Mouse (Mus musculus): Measurements from ENCODE around the gene Utp20. TPM values are rescaled to one million over a fixed set of nuclear protein-coding genes. Genes with fewer than 3 reads are reported as not detected.
A peak's percentile ranks its signal among the peaks of the same experiment; 100 is the strongest.

The Utp20 gene
- 4.5 and 4.7 TPM in 2 replicates for polyA plus RNA-seq (2015; fragmentation: Nextera tagmentation; extraction: Ambion mirVana)

DNA sequence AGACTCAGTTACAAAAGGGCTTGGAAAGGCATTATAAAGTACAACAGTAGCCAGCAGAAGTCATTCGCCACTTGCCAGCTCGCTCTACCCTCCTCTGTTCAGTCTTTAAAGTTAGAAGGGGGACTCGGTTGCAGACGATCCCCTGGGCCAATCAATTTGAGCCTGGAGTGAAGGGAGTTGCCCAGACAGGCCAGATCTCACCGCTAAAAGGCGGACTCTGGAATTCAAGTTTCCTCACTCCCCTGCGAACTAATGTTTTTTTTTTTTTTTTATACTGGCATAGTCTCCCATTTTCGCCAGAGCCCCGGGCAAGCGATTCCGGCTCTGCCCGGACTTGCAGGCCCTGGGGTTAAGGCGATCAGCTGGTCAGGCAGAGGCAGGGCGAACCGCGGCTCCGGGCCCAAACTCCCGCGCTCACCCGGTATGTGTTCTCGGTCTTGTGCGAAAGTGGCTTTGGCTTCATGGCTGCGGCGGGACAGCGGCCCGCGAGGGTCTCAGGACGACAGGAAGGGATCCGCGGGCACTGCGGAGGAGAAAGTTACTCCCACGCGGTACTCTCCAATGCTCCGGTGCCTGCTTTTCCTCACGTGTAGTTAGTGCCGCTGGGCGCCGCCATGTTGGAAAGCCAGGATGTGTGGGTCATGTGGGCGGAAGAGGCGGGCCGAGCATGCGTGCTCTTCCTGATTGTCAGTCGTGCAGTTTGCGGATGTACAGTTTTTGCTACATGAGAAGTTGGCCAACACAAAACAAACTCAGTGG lies at the start of gene Utp20:
TSS of gene Utp20 (minus strand) at position 617 of the 759 bp plus-strand sequence.
- no peaks in the 10 kb centered on the region for H3K9me3 ChIP-seq (replicated peaks; ENCODE audit: control insufficient read depth, low read length)
- H3K4me3 ChIP-seq (ENCODE audit: low read depth, low read length): peak within 1 kb of the TSS; percentile 86
- peak within 1 kb of the TSS; percentile 58 for H3K9ac ChIP-seq (ENCODE audit: low read depth, low read length)
- peaks cover 2% of the 10 kb centered on the region; the same call in 1 of the 2 replicates for H3K36me3 ChIP-seq (ENCODE audit: control insufficient read depth, insufficient read depth)
- ATAC-seq (ENCODE audit: low read depth): peak; percentile 95
- under 1% methylated on average over 44 of the region's 44 CpGs for WGBS (ENCODE audit: insufficient replicate concordance)
- H3K4me2 ChIP-seq (ENCODE audit: low read depth, low read length): peak within 1 kb of the TSS; percentile 64
- no peak within 1 kb of the TSS for H3K27ac ChIP-seq (ENCODE audit: low read length)
- H3K27me3 ChIP-seq (ENCODE audit: control insufficient read depth, insufficient read depth, low read depth, low read length): no peaks in the 10 kb centered on the region
- peaks cover 4% of the 10 kb centered on the region for H3K4me1 ChIP-seq (ENCODE audit: control insufficient read depth, low read depth, low read length)

GRCm38 (mm10) chr10:88874870-88875269 lies 48.3 kb upstream of the Utp20 start:
- H3K4me2 ChIP-seq (ENCODE audit: low read depth, low read length): no peak overlapping the region
- no peak overlapping the region for H3K9ac ChIP-seq (ENCODE audit: low read depth, low read length)
- H3K9me3 ChIP-seq (replicated peaks; ENCODE audit: control insufficient read depth, low read length): no peaks in the 10 kb centered on the region
- 32% methylated on average over 5 of the region's 5 CpGs for WGBS (ENCODE audit: insufficient replicate concordance)
- ATAC-seq (ENCODE audit: low read depth): no peak
- H3K27ac ChIP-seq (ENCODE audit: low read length): no peak overlapping the region
- no peaks in the 10 kb centered on the region for H3K36me3 ChIP-seq (ENCODE audit: control insufficient read depth, insufficient read depth)
- H3K4me1 ChIP-seq (ENCODE audit: control insufficient read depth, low read depth, low read length): no peaks in the 10 kb centered on the region
- H3K4me3 ChIP-seq (ENCODE audit: low read depth, low read length): no peak overlapping the region
- no peaks in the 10 kb centered on the region for H3K27me3 ChIP-seq (ENCODE audit: control insufficient read depth, insufficient read depth, low read depth, low read length)

- Histone ChIP-seq H3K36me3 (ENCODE audit: control insufficient read depth, insufficient read depth) (no peaks in the 10 kb centered on the region), H3K9me3 (replicated peaks; ENCODE audit: control insufficient read depth, low read length) (no peaks in the 10 kb centered on the region), H3K4me2 (ENCODE audit: low read depth, low read length) (no peak overlapping the region), H3K9ac (ENCODE audit: low read depth, low read length) (no peak overlapping the region), H3K27ac (ENCODE audit: low read length) (no peak overlapping the region), H3K27me3 (ENCODE audit: control insufficient read depth, insufficient read depth, low read depth, low read length) (no peaks in the 10 kb centered on the region), H3K4me3 (ENCODE audit: low read depth, low read length) (no peak overlapping the region), H3K4me1 (ENCODE audit: control insufficient read depth, low read depth, low read length) (no peaks in the 10 kb centered on the region)
- 36% methylated on average over 2 of the region's 2 CpGs for WGBS (ENCODE audit: insufficient replicate concordance)
- no peak for ATAC-seq (ENCODE audit: low read depth)
These were observed 39.4 kb upstream of the Utp20 start for GRCm38 (mm10) chr10:88866017-88866416.

GRCm38 (mm10) chr10:88862293-88862692 lies 35.7 kb upstream of the Utp20 start:
- H3K4me3 ChIP-seq (ENCODE audit: low read depth, low read length): no peak overlapping the region
- H3K9me3 ChIP-seq (replicated peaks; ENCODE audit: control insufficient read depth, low read length): no peaks in the 10 kb centered on the region; the same call in 1 of the 2 replicates
- no peak overlapping the region for H3K27ac ChIP-seq (ENCODE audit: low read length)
- 79% methylated on average over 5 of the region's 5 CpGs for WGBS (ENCODE audit: insufficient replicate concordance)
- no peak overlapping the region for H3K9ac ChIP-seq (ENCODE audit: low read depth, low read length)
- H3K4me2 ChIP-seq (ENCODE audit: low read depth, low read length): no peak overlapping the region
- no peaks in the 10 kb centered on the region for H3K4me1 ChIP-seq (ENCODE audit: control insufficient read depth, low read depth, low read length)
- ATAC-seq (ENCODE audit: low read depth): no peak
- no peaks in the 10 kb centered on the region for H3K27me3 ChIP-seq (ENCODE audit: control insufficient read depth, insufficient read depth, low read depth, low read length)
- H3K36me3 ChIP-seq (ENCODE audit: control insufficient read depth, insufficient read depth): no peaks in the 10 kb centered on the region

DNA sequence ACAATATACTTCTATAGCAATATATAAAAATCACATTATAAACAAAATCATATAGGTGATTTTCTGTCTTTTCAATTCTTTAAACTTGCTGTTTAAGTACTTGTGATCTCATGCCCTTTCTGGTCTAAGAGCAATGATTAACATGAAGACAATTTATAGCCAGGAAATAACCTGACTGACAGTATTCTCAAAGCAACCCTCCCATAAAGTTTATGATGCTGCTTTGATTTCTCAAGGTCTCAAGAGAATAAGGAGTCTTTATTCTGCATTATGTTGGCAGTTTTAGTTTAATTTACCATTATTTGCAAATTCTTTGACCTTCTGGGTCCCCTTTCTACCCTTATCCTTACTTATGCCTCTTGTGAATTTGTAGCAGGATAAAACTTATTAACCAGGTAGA lies 34.8 kb upstream of the Utp20 start:
- Histone ChIP-seq H3K4me3 (ENCODE audit: low read depth, low read length) (no peak overlapping the region), H3K36me3 (ENCODE audit: control insufficient read depth, insufficient read depth) (no peaks in the 10 kb centered on the region), H3K9ac (ENCODE audit: low read depth, low read length) (no peak overlapping the region), H3K4me2 (ENCODE audit: low read depth, low read length) (no peak overlapping the region), H3K27me3 (ENCODE audit: control insufficient read depth, insufficient read depth, low read depth, low read length) (no peaks in the 10 kb centered on the region), H3K9me3 (replicated peaks; ENCODE audit: control insufficient read depth, low read length) (no peaks in the 10 kb centered on the region; the same call in 1 of the 2 replicates), H3K4me1 (ENCODE audit: control insufficient read depth, low read depth, low read length) (no peaks in the 10 kb centered on the region), H3K27ac (ENCODE audit: low read length) (no peak overlapping the region)
- ATAC-seq (ENCODE audit: low read depth): no peak

DNA sequence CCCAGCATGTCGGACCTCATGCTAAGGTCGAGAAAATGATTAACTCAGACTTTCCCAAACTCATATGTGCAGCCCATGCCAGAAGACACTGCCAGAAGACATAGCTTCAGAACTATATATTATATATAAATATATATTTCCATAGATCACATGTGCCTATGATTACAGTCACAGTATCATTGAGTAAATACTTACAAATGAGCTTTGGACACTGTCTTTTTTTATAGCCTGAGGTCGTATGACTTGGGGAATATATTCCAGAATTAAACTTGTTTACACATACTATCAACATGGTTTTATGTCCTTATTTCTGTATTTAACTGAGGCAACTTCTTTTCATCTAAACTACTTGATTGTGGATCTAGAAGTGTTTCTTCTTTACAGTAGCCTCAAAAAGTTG lies 34.3 kb upstream of the Utp20 start:
- H3K4me1 ChIP-seq (ENCODE audit: control insufficient read depth, low read depth, low read length): no peaks in the 10 kb centered on the region
- WGBS (ENCODE audit: insufficient replicate concordance): 54% methylated on average over 3 of the region's 3 CpGs

GRCm38 (mm10) chr10:88853326-88853725 lies 26.7 kb upstream of the Utp20 start:
- ATAC-seq (ENCODE audit: low read depth): no peak
- no peak overlapping the region for H3K4me3 ChIP-seq (ENCODE audit: low read depth, low read length)
- no peaks in the 10 kb centered on the region for H3K4me1 ChIP-seq (ENCODE audit: control insufficient read depth, low read depth, low read length)
- no peaks in the 10 kb centered on the region for H3K27me3 ChIP-seq (ENCODE audit: control insufficient read depth, insufficient read depth, low read depth, low read length)
- WGBS (ENCODE audit: insufficient replicate concordance): 69% methylated on average over 7 of the region's 7 CpGs
- H3K27ac ChIP-seq (ENCODE audit: low read length): no peak overlapping the region
- H3K9me3 ChIP-seq (replicated peaks; ENCODE audit: control insufficient read depth, low read length): no peaks in the 10 kb centered on the region
- no peaks in the 10 kb centered on the region for H3K36me3 ChIP-seq (ENCODE audit: control insufficient read depth, insufficient read depth)
- H3K4me2 ChIP-seq (ENCODE audit: low read depth, low read length): no peak overlapping the region
- no peak overlapping the region for H3K9ac ChIP-seq (ENCODE audit: low read depth, low read length)

More for the DNA sequence above, 34.3 kb upstream of the Utp20 start:
- Histone ChIP-seq H3K4me3 (ENCODE audit: low read depth, low read length) (no peak overlapping the region), H3K9ac (ENCODE audit: low read depth, low read length) (no peak overlapping the region), H3K27ac (ENCODE audit: low read length) (no peak overlapping the region), H3K36me3 (ENCODE audit: control insufficient read depth, insufficient read depth) (no peaks in the 10 kb centered on the region), H3K9me3 (replicated peaks; ENCODE audit: control insufficient read depth, low read length) (no peaks in the 10 kb centered on the region; the same call in 1 of the 2 replicates), H3K27me3 (ENCODE audit: control insufficient read depth, insufficient read depth, low read depth, low read length) (no peaks in the 10 kb centered on the region), H3K4me2 (ENCODE audit: low read depth, low read length) (no peak overlapping the region)
- no peak for ATAC-seq (ENCODE audit: low read depth)

DNA sequence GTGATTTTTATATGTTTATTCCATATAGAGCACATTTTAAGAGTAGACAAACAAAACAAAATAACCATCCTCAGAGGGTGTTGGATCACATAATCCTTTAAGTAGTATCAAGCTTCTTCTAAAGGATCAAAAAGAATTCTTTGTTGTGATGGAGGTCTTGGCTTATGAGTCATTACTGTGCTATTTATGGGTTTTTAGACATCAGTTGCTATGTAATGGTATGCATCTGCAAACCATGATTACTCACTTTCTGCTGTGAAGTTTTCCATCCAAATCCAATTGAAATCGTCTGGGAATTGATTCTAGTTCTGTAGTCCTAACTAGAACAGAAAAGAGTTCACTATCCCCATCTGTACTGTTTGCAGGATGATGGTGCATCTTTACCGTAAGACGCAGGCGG lies 23.4 kb upstream of the Utp20 start:
- ATAC-seq (ENCODE audit: low read depth): no peak
- Histone ChIP-seq H3K27ac (ENCODE audit: low read length) (no peak overlapping the region), H3K9ac (ENCODE audit: low read depth, low read length) (no peak overlapping the region)

DNA sequence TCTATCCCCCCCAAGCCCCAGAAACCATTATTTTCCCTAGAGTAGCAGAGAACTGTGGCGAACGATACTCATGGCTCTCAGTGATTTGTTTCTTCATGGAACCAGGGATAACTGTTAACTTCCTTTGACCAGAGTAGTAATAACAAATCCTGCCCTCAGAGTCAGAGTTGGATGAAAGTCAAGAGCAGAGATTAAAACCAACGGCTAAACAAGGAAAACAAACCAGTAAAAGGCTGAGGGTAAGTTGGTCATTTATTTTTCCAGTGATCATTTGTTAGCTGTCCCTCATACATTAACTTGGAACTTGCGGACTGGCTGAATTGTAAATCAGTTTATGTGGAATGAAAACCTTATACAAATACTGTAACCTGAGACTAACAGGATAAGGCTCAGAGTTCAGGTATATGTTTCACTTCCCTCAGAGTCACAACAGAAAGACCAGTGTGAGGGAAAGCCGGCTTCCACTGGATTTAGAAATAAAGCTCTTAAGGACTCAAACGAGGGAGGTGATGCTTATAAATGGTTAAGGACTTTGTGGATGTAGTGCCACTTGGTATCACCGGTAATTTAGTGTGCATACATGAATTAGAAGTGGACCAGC lies 22.4 kb upstream of the Utp20 start:
- H3K4me1 ChIP-seq (ENCODE audit: control insufficient read depth, low read depth, low read length): no peaks in the 10 kb centered on the region
- no peaks in the 10 kb centered on the region for H3K9me3 ChIP-seq (replicated peaks; ENCODE audit: control insufficient read depth, low read length)
- H3K36me3 ChIP-seq (ENCODE audit: control insufficient read depth, insufficient read depth): no peaks in the 10 kb centered on the region
- 65% methylated on average over 7 of the region's 7 CpGs for WGBS (ENCODE audit: insufficient replicate concordance)
- H3K4me3 ChIP-seq (ENCODE audit: low read depth, low read length): no peak overlapping the region
- ATAC-seq (ENCODE audit: low read depth): no peak
- H3K27ac ChIP-seq (ENCODE audit: low read length): no peak overlapping the region
- no peak overlapping the region for H3K4me2 ChIP-seq (ENCODE audit: low read depth, low read length)
- no peaks in the 10 kb centered on the region for H3K27me3 ChIP-seq (ENCODE audit: control insufficient read depth, insufficient read depth, low read depth, low read length)
- H3K9ac ChIP-seq (ENCODE audit: low read depth, low read length): no peak overlapping the region

More for the DNA sequence above, 23.4 kb upstream of the Utp20 start:
- Histone ChIP-seq H3K9me3 (replicated peaks; ENCODE audit: control insufficient read depth, low read length) (no peaks in the 10 kb centered on the region), H3K4me2 (ENCODE audit: low read depth, low read length) (no peak overlapping the region), H3K27me3 (ENCODE audit: control insufficient read depth, insufficient read depth, low read depth, low read length) (no peaks in the 10 kb centered on the region), H3K4me1 (ENCODE audit: control insufficient read depth, low read depth, low read length) (no peaks in the 10 kb centered on the region), H3K4me3 (ENCODE audit: low read depth, low read length) (no peak overlapping the region), H3K36me3 (ENCODE audit: control insufficient read depth, insufficient read depth) (no peaks in the 10 kb centered on the region)
- WGBS (ENCODE audit: insufficient replicate concordance): 73% methylated on average over 4 of the region's 4 CpGs
